Mouse (Mus musculus) limb, embryonic 12.5 days (tissue): ENCODE measurements at regions not wholly inside any gene's neighbourhood (a gene's known extent, or its start where the extent isn't known, plus 50 kb on each side); places are given as distances from the start of the nearest gene placed in this dataset.

Experiments
- ATAC-seq: fragments of 200-750 bp; cut with Nextera tagmentation; 2 replicates; pipeline ENCODE4 v1.8.0; 2017; ENCODE audit warnings: low read depth, moderate TSS enrichment; ENCODE audit not compliant: insufficient number of reproducible peaks, insufficient read depth, low FRiP score, low TSS enrichment
- H3K27ac ChIP-seq: fragments of 300-500 bp; sonication (generic); 2 replicates; pipeline ENCODE4 v1.5.1; 2016; ENCODE audit warnings: mild to moderate bottlenecking, moderate library complexity
- H3K27me3 ChIP-seq: fragments of 300-500 bp; sonication (generic); 2 replicates; pipeline ENCODE4 v1.6.1; 2016; ENCODE audit warnings: mild to moderate bottlenecking, moderate library complexity
- H3K36me3 ChIP-seq: fragments of 300-500 bp; sonication (generic); 2 replicates; pipeline ENCODE4 v1.6.1; 2016; ENCODE audit warnings: mild to moderate bottlenecking, moderate library complexity
- H3K4me1 ChIP-seq: fragments of 300-500 bp; sonication (generic); replicated peaks from 2 replicates; pipeline ENCODE4 v1.6.1; 2016
- H3K4me2 ChIP-seq: fragments of 300-500 bp; sonication (generic); 2 replicates; pipeline ENCODE4 v1.6.1; 2016; ENCODE audit warnings: mild to moderate bottlenecking, moderate library complexity
- H3K4me3 ChIP-seq: fragments of 300-500 bp; sonication (generic); replicated peaks from 2 replicates; pipeline ENCODE4 v1.5.1; 2016; ENCODE audit warnings: mild to moderate bottlenecking
- H3K9ac ChIP-seq: fragments of 300-500 bp; sonication (generic); replicated peaks from 2 replicates; pipeline ENCODE4 v1.6.1; 2016; ENCODE audit warnings: mild to moderate bottlenecking, moderate library complexity
- H3K9me3 ChIP-seq: fragments of 300-500 bp; sonication (generic); 2 replicates; pipeline ENCODE4 v1.6.1; 2016; ENCODE audit warnings: mild to moderate bottlenecking, moderate library complexity
- WGBS: fragments of 180-500 bp; shearing (Covaris S2); methylation state at CpG from one replicate; pipeline ENCODE4 v1.1.7; 2016; 5-methylcytosine and 5-hydroxymethylcytosine counted together

DNA sequence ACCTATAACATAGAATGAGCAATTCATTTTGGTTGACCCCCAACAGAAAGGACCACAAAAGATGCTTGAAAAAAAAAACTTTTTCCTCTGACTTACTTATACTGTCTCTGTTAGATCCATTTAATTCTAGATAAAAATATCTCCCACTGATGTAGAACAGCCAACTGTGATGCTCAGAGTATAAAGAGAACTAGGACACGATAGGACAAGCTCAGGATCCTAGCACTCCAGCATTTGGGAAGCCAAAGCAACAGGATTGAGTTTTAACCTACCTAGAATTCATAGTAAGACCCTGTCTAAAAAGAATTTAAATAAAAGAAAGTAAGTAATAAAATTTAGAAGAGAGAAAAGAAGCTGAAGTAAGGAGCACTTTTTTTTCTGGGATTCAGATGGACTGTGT is 146.3 kb upstream of the St6gal2 start:
- H3K4me2 ChIP-seq, result no peak overlapping the region
- no peaks in the 10 kb centered on the region for H3K27me3 ChIP-seq
- H3K4me3 ChIP-seq, result no peak overlapping the region
- no peak overlapping the region for H3K27ac ChIP-seq
- no peaks in the 10 kb centered on the region for H3K9me3 ChIP-seq
- 86% methylated on average over 1 of the region's 1 CpGs for WGBS
- no peaks in the 10 kb centered on the region for H3K36me3 ChIP-seq
- H3K4me1 ChIP-seq, result no peaks in the 10 kb centered on the region
- H3K9ac ChIP-seq, result no peak overlapping the region
- ATAC-seq, result no peak

DNA sequence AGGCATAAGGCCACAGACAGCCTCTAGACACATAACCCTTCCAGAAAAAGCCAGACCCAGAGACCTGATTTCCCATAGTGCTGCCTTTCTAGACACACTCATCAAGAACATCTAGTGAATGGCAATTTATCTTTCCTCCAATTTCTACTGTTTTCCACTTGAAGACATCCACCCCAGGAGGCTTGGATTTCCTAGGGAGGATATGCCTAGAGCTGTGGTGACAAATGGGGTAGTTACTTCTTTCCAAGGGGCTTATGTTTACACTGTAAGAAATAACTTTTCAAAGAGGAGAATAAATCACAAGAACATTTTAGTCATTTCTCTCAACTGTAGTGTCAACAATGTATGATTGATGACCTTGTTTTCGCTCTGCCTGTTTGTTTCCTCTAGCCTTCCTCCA is 124.2 kb upstream of the St6gal2 start:
- WGBS, result 98% methylated on average over 1 of the region's 1 CpGs
- H3K27me3 ChIP-seq, result no peaks in the 10 kb centered on the region
- H3K4me2 ChIP-seq, result no peak overlapping the region
- ATAC-seq, result no peak
- H3K4me3 ChIP-seq, result no peak overlapping the region
- H3K27ac ChIP-seq, result no peak overlapping the region
- H3K9ac ChIP-seq, result no peak overlapping the region
- H3K4me1 ChIP-seq, result no peaks in the 10 kb centered on the region
- no peaks in the 10 kb centered on the region for H3K36me3 ChIP-seq
- no peaks in the 10 kb centered on the region for H3K9me3 ChIP-seq

DNA sequence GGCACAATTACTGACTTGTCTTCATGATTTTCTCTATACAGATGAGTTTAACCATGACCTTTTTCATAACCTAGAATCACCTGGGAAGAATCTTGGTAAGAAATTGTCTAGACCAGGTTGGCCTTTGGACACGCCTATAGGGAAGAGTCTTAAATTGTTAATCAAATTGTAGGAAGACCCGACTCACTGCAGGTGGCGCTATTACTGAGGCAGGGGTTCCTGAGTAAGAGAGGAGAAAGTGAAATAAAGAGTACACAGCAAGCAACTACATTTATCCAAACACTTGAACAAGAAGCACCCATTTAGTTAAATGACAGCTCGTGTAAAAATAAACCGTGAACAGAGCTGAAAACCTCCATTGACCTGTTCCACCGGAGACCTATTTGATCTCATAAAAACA is 85.9 kb upstream of the St6gal2 start:
- Histone ChIP-seq H3K4me2 (no peak overlapping the region), H3K27me3 (no peaks in the 10 kb centered on the region), H3K9me3 (no peaks in the 10 kb centered on the region), H3K9ac (no peak overlapping the region), H3K36me3 (no peaks in the 10 kb centered on the region), H3K4me1 (no peaks in the 10 kb centered on the region), H3K4me3 (no peak overlapping the region), H3K27ac (no peak overlapping the region)
- no peak for ATAC-seq
- WGBS, result 85% methylated on average over 6 of the region's 6 CpGs

DNA sequence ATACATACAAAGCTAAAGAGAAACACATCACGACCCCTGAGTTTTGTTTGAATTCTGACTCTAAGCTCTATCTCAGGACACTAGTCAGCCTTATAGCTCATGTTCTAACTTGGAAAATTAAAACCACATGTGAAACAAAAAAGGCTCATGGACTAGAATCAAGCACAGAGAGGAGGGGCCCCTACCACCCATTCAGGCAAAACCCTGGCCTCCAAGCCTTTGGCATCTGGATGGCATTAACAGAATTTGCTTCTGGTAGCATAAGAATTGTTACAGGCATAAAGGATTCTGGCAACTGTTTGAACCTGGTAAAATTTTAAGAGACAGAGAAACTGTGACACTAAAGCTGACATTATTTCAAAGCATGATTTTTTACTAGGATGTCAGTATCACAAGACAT is 78.1 kb upstream of the St6gal2 start:
- ATAC-seq, result peak; percentile 98
- no peak overlapping the region for H3K4me3 ChIP-seq
- no peak overlapping the region for H3K9ac ChIP-seq
- peaks cover 5% of the 10 kb centered on the region for H3K4me1 ChIP-seq
- 10% methylated on average over 1 of the region's 1 CpGs for WGBS
- H3K4me2 ChIP-seq, result no peak overlapping the region
- no peaks in the 10 kb centered on the region for H3K9me3 ChIP-seq
- no peaks in the 10 kb centered on the region for H3K36me3 ChIP-seq
- no peaks in the 10 kb centered on the region for H3K27me3 ChIP-seq
- peak overlapping the region; percentile 72 for H3K27ac ChIP-seq

DNA sequence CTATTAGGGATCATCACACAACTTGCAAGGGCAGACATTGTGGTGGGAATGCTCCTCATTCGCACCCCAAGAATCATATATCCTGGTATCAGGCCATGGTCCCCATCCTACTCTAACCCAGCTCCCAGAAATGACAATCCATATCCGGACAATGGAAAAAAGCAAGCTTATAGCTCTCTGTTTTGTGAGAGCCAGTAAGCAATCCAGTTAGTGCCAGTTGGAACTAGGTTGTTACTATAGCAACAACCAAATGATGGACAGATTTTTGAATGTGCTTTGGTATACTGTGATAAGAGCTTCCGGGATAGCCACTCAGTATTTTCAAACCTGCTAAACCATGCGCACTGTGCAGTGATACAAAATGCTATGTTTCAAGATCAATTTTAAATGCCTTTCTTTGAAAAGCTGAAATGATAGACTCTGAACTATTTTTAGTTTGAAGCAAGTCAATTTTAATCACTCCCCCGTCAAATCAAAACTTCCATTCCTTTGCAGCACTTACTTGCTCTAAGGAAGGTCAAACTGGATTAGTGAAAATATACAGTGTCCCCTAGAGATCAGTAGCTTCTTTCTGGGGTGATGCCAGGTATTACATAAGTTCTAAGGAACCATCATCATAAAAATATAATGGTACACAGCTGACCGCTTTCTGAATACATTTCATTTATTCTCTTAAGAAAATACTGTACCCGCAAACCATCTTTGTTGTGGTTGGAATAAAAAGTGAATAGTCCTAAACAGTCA is 77.5 kb upstream of the St6gal2 start:
- peak overlapping the region; percentile 72 for H3K27ac ChIP-seq

More for the DNA sequence above, 77.5 kb upstream of the St6gal2 start:
- peak; percentile 83 for ATAC-seq
- peaks cover 5% of the 10 kb centered on the region for H3K4me1 ChIP-seq
- no peak overlapping the region for H3K4me3 ChIP-seq
- H3K9ac ChIP-seq, result no peak overlapping the region
- no peaks in the 10 kb centered on the region for H3K9me3 ChIP-seq
- 66% methylated on average over 7 of the region's 7 CpGs for WGBS
- no peak overlapping the region for H3K4me2 ChIP-seq
- H3K36me3 ChIP-seq, result no peaks in the 10 kb centered on the region
- no peaks in the 10 kb centered on the region for H3K27me3 ChIP-seq
